In the genomic region with DNA sequence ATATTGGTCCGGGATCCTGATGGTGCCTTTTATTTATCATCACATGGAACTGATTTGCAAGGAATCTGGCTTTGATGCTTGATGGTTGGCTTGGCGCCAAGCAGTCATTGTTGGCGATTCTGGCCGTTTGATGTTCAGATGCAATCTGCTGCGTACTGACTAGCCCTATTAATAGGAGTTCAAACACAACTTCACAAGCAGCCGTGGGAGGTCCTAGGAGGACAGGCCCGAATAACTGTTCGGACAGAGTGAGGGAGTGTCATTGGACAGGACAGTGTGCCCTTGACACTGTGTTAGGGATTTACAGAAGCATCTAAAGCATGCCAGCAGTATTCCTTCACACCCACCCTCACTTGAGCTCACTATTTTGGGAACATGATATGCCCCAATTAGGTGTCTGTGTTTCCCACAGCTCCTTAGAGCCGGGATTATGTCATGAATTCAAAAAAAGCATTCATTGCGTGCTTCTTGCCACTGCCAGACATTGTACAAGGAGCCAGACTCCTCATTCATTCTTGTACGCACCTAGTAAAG, we compare ENCODE assay signal across 8 mouse cellular contexts. TPM values are rescaled to one million over a fixed set of nuclear protein-coding genes. Genes with fewer than 3 reads are reported as not detected.
A peak's percentile ranks its signal among the peaks of the same experiment; 100 is the strongest.
DNase-seq lines count a peak whose midpoint lies in the region; ATAC-seq lines count a peak whose summit lies in the region.

No protein-coding gene starts in this region.

- no peaks in the 10 kb centered on the region for H3K27me3 ChIP-seq in hindbrain, embryonic 10.5 days (ENCODE audit: insufficient read depth, poor library complexity, severe bottlenecking)
- no peaks in the 10 kb centered on the region for H3K27me3 ChIP-seq in hindbrain, embryonic 16.5 days (replicated peaks; ENCODE audit: control insufficient read depth, insufficient read depth, low read length)
- H3K27me3 ChIP-seq in forebrain, embryonic 11.5 days (ENCODE audit: control insufficient read depth, insufficient read depth, low read length): no peaks in the 10 kb centered on the region
- no peaks in the 10 kb centered on the region for H3K27me3 ChIP-seq in intestine, embryonic 16.5 days (replicated peaks; ENCODE audit: control insufficient read depth, insufficient read depth, low read length)

- no peaks in the 10 kb centered on the region for H3K36me3 ChIP-seq in hindbrain, embryonic 10.5 days
- H3K36me3 ChIP-seq in hindbrain, embryonic 16.5 days (ENCODE audit: control insufficient read depth, insufficient read depth, low read length): no peaks in the 10 kb centered on the region
- no peaks in the 10 kb centered on the region for H3K36me3 ChIP-seq in forebrain, embryonic 11.5 days (ENCODE audit: control insufficient read depth, insufficient read depth, low read length)
- H3K36me3 ChIP-seq in intestine, embryonic 16.5 days (ENCODE audit: control insufficient read depth, insufficient read depth, low read length): no peaks in the 10 kb centered on the region

- ATAC-seq in hindbrain, embryonic 16.5 days: no peak
- ATAC-seq in forebrain, embryonic 11.5 days (replicated peaks; ENCODE audit: low FRiP score): peak; percentile 83
- ATAC-seq in intestine, embryonic 16.5 days: no peak

- H3K9me3 ChIP-seq in hindbrain, embryonic 10.5 days: no peaks in the 10 kb centered on the region
- no peaks in the 10 kb centered on the region for H3K9me3 ChIP-seq in hindbrain, embryonic 16.5 days (ENCODE audit: control insufficient read depth, low read length)
- H3K9me3 ChIP-seq in forebrain, embryonic 11.5 days (ENCODE audit: control insufficient read depth, low read length): no peaks in the 10 kb centered on the region
- no peaks in the 10 kb centered on the region for H3K9me3 ChIP-seq in intestine, embryonic 16.5 days (ENCODE audit: control insufficient read depth, low read length)

- DNase-seq in hindbrain, embryonic 10.5 days (ENCODE audit: low spot score): peak; percentile 17
- DNase-seq in forebrain, embryonic 11.5 days (ENCODE audit: low spot score): peak; percentile 82
- DNase-seq in heart, postnatal 4 days: peak; percentile 57
- DNase-seq in mesoderm, embryonic 11.5 days (ENCODE audit: low read depth, low spot score): peak; percentile 30
- no peak for DNase-seq in urinary bladder, postnatal 36 days (ENCODE audit: low spot score in 2 of 2)
- DNase-seq in ovary, postnatal 36 days (ENCODE audit: low spot score): no peak

- no peak overlapping the region for H3K4me2 ChIP-seq in hindbrain, embryonic 16.5 days (ENCODE audit: low read length)
- no peak overlapping the region for H3K4me2 ChIP-seq in forebrain, embryonic 11.5 days (ENCODE audit: low read depth, low read length, severe bottlenecking)
- H3K4me2 ChIP-seq in intestine, embryonic 16.5 days (ENCODE audit: low read depth, low read length): no peak overlapping the region

- WGBS in hindbrain, embryonic 10.5 days: 72% methylated on average over 11 of the region's 11 CpGs
- 32% methylated on average over 11 of the region's 11 CpGs for WGBS in hindbrain, embryonic 16.5 days
- 45% methylated on average over 11 of the region's 11 CpGs for WGBS in forebrain, embryonic 11.5 days
- WGBS in intestine, embryonic 16.5 days: 66% methylated on average over 11 of the region's 11 CpGs

- no peak overlapping the region for H3K27ac ChIP-seq in hindbrain, embryonic 10.5 days
- no peak overlapping the region for H3K27ac ChIP-seq in hindbrain, embryonic 16.5 days (ENCODE audit: low read depth, low read length)
- H3K27ac ChIP-seq in forebrain, embryonic 11.5 days (ENCODE audit: low read depth, low read length): no peak overlapping the region
- H3K27ac ChIP-seq in intestine, embryonic 16.5 days (ENCODE audit: low read length): no peak overlapping the region

- no peaks in the 10 kb centered on the region for H3K4me1 ChIP-seq in hindbrain, embryonic 10.5 days (replicated peaks)
- peaks cover 3% of the 10 kb centered on the region for H3K4me1 ChIP-seq in hindbrain, embryonic 16.5 days (ENCODE audit: control insufficient read depth, insufficient read depth, low read depth, low read length)
- H3K4me1 ChIP-seq in forebrain, embryonic 11.5 days (replicated peaks; ENCODE audit: control insufficient read depth, insufficient read depth, low read length): no peaks in the 10 kb centered on the region
- H3K4me1 ChIP-seq in intestine, embryonic 16.5 days (ENCODE audit: control insufficient read depth, insufficient read depth, low read length): no peaks in the 10 kb centered on the region

- H3K9ac ChIP-seq in hindbrain, embryonic 16.5 days (ENCODE audit: low read depth, low read length): no peak overlapping the region
- H3K9ac ChIP-seq in forebrain, embryonic 11.5 days (ENCODE audit: low read length): no peak overlapping the region
- H3K9ac ChIP-seq in intestine, embryonic 16.5 days (ENCODE audit: low read depth, low read length): no peak overlapping the region

- no peak overlapping the region for H3K4me3 ChIP-seq in hindbrain, embryonic 10.5 days
- H3K4me3 ChIP-seq in hindbrain, embryonic 16.5 days (ENCODE audit: low read length): no peak overlapping the region
- no peak overlapping the region for H3K4me3 ChIP-seq in forebrain, embryonic 11.5 days (ENCODE audit: low read depth, low read length)
- H3K4me3 ChIP-seq in intestine, embryonic 16.5 days (ENCODE audit: low read length): no peak overlapping the region

RNA-seq across cellular contexts. Expression of gene S1pr1, which starts 23.0 kb away (rescaled TPM):
- polyA plus RNA-seq in hindbrain, embryonic 10.5 days (2016; fragmentation: Nextera tagmentation; extraction: Ambion mirVana): 12.1 and 12.8 TPM in 2 replicates
- 37.6 and 39.9 TPM in 2 replicates for polyA plus RNA-seq in hindbrain, embryonic 16.5 days (2015; fragmentation: Nextera tagmentation; extraction: Ambion mirVana)
- polyA plus RNA-seq in forebrain, embryonic 11.5 days (2014; fragmentation: Nextera tagmentation; extraction: Ambion mirVana): 35.3 and 35.9 TPM in 2 replicates
- total RNA-seq in heart, postnatal 4 days (2021): 100 to 1,000 TPM; 103 to 111 TPM
- 13.8 and 14.3 TPM in 2 replicates for polyA plus RNA-seq in intestine, embryonic 16.5 days (2015; fragmentation: Nextera tagmentation; extraction: Ambion mirVana)

Comparison
In these comparisons a context has a peak if more than half of its experiments do, and no peak if none do; other contexts are left out.
1. DNase-seq: peak in hindbrain, embryonic 10.5 days (single experiment), forebrain, embryonic 11.5 days (single experiment), heart, postnatal 4 days (single experiment) and mesoderm, embryonic 11.5 days (single experiment); none in urinary bladder, postnatal 36 days (0 of 2) and ovary, postnatal 36 days (single experiment).